Mouse (Mus musculus): ENCODE data around the gene Polr2g. TPM values are rescaled to one million over a fixed set of nuclear protein-coding genes. Genes with fewer than 3 reads are reported as not detected.

Gene Polr2g
- total RNA-seq, 1 experiment from 2014 or later = 32.5 TPM

DNA sequence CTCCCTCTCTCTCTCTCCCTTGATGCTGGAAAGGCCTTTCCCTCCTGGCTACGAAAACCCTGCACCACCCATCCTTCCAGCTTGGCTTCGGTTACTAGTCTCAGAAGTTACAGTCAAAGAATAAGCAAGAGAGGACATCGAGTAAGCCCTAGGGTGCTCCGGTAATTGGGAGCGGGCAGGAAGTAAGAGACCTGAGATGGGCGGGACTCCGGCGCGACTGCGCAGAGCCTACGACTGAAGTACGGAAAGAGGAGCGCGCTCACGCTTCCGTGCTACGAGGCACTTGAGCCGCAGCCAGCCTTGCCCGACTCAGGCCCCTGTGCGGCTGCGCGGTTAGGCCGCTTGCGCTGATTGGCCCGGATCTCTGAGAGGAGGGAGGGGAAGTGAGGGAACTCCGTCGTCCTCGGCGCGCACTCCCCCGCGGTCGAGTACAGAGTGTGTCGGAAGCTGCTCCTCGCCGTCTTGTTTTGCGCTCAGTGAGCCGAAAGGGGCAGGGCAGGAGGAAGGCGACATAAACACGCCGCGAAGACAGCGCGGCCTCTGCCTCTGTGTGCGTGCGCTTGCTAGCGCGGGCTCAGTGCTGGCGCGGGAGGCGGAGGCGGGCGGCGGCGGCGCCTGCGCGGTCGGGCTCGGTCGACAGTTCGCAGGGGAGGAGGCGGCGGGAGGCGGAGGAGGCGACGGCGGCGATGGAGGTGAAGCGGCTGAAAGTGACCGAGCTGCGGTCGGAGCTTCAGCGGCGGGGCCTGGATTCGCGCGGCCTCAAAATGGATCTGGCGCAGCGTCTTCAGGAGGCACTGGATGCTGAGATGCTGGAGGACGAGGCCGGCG, 21.4 kb upstream of the Polr2g start, which contains the start of gene Hnrnpul2:
Gene Hnrnpul2, plus strand, starts transcription at position 415 of the 828 bp plus-strand sequence.
- peak; percentile 85 for ATAC-seq (ENCODE audit: extremely low read depth, insufficient number of reproducible peaks, low FRiP score, poor library complexity, severe bottlenecking)

DNA sequence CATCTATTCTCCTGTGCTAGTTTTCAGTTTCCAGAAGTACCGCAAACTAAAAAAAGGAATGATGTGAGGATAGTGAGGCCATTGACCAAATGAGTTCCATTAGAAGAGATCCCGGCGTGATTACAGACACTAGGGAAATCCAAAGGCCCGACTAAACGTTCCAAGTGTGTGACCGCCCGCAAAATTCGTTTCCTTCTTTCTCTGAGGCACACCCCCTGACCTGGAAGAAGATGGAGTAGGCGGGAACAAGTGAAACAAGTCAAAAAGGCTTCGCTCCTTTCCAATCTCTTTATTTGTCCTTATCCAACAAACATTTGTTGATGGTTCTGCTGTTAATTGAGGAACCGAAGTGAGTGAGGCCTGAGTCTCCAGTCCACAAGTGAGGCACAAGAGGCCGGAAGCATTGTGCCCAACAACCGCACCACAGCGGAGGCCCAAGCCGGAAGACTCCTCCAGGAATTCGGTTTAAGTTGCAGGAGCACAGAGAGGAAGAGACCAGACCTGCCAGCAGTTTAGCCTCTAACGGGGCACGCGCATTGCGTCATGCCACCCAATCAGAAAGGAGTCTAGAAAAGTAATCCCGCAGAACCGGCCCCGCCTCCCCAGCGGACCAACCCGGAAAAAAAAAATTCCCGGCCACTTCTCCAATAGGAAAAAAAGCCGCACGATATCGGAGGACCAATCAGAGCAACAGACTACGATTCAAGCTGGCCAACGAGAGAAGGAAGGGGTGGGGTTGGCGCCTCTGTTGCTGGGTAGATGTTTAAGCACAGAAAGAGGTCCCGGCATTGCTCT, 20.6 kb upstream of the Polr2g start, which contains the start of gene Ttc9c:
Gene Ttc9c, minus strand, starts transcription at position 533 of the 795 bp plus-strand sequence.
- peak; percentile 68 for ATAC-seq (ENCODE audit: extremely low read depth, insufficient number of reproducible peaks, low FRiP score, poor library complexity, severe bottlenecking)

DNA sequence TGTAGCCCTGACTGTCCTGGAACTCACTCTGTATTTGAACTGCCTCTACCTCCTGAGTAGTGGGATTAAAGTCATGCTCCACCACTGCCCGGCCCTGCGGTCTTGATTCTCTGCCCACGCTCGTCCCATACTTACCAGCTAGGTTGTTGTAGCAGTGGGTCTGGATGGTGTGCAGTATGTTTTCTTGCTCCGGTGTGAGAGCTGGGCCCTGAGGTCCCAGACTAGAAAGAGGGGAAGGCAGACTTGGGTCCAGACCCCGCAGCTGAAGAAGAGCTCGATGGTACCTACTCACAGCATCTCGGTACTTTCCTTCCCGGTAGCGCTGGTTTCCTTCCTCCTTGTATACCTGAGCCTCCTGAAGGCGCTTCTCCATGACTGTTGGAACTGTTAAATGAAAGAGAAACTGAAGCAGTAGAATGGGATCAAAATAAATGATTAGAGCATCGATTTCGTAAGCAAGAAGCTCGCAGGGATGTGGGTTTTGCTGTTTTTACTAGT, 20.0 kb upstream of the Polr2g start:
- no peak for ATAC-seq (ENCODE audit: extremely low read depth, insufficient number of reproducible peaks, low FRiP score, poor library complexity, severe bottlenecking)

DNA sequence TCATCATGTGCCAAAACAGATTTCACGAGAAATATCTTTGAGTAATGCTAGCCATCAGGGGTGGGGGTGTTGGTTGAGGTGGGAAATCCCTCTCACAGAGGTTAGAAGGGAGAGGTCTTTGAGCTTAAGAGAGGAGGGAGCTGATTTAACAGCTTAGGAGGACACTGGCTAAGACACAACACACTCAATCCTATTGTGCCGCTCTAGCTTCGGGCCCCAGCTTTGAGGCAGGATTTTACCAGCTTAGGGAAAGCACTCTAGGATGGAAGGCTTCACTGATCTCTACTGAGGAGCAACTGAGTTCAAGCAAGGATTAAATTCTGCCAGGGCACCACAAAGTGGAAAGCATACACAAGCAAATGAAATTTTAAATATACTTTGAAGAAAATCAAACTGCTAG, 18.6 kb upstream of the Polr2g start:
- ATAC-seq (ENCODE audit: extremely low read depth, insufficient number of reproducible peaks, low FRiP score, poor library complexity, severe bottlenecking) = no peak

DNA sequence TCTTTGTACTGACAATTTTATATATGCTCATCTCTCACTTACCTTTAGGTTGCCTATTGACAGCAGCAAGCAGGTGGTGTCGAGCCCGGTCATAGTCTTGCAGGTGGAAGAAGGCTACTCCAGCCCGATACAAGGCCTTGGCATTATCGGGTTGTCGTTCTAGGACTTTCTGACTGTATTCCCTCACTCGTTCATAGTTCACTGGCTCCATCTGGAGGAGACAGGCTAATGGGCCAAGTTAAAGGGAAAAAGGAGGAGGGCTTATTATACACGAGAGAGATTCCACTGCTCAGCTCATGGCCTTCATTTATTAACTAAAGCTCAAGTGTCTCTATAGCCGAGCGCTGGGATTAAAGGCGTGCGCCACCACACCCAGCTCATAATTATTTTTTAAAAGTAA, 17.4 kb upstream of the Polr2g start:
- no peak for ATAC-seq (ENCODE audit: extremely low read depth, insufficient number of reproducible peaks, low FRiP score, poor library complexity, severe bottlenecking)

DNA sequence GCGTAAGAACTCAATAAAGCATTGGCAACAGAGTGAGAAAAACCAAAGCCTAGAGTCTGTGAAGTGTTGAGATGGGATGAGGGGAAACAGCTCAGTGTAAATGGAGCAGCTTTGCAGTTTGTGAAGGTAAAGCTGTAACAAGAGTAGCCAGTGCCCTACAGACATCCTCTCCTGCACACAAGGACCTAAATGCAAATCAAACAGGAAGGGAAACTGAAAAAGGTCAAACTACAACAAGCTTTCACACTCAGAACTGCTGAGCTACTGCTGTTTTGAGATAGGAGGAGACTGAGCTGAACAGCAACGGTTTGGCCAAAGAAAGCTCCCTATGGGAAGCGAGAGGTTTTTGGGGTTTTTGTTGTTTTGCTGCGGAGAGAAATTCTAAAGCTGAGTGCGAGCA, 8.4 kb upstream of the Polr2g start:
- ATAC-seq (ENCODE audit: extremely low read depth, insufficient number of reproducible peaks, low FRiP score, poor library complexity, severe bottlenecking) = no peak

DNA sequence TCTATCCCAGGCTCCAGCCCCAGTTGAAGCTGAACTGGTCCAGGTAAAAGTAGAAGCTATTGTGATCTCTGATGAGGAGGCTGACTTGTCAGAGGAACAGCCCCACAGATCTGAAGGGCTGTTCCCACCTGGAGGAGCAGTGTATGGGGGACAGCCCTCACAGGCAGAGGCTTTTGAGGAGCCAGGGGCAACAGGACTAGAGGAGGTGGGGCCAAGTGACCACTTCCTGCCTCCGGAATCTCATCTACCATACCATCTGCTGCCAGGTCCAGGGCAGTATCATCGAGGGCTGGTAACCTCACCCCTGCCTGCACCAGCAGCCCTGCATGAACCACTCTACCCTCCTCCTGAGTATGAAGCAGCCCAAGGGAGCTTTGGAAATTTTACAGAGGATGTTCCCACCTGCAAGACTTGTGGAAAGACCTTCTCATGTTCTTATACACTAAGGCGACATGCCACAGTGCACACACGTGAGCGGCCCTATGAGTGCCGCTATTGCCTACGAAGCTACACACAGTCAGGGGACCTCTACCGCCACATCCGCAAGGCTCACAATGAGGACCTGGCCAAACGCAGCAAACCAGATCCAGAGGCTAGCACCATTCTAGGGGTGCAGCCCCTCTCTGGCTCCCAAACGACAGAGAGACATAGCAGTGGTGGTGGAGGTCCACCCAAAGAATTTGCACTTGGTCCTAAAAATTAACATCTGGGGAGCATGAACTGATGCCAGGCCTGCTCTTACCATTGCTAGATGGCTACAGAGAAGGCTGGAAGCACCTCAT, 5.7 kb upstream of the Polr2g start:
- ATAC-seq (ENCODE audit: extremely low read depth, insufficient number of reproducible peaks, low FRiP score, poor library complexity, severe bottlenecking) = no peak

- ATAC-seq (ENCODE audit: extremely low read depth, insufficient number of reproducible peaks, low FRiP score, poor library complexity, severe bottlenecking) = no peak
These were observed 4.9 kb upstream of the Polr2g start for GRCm38 (mm10) chr19:8803204-8803780.

DNA sequence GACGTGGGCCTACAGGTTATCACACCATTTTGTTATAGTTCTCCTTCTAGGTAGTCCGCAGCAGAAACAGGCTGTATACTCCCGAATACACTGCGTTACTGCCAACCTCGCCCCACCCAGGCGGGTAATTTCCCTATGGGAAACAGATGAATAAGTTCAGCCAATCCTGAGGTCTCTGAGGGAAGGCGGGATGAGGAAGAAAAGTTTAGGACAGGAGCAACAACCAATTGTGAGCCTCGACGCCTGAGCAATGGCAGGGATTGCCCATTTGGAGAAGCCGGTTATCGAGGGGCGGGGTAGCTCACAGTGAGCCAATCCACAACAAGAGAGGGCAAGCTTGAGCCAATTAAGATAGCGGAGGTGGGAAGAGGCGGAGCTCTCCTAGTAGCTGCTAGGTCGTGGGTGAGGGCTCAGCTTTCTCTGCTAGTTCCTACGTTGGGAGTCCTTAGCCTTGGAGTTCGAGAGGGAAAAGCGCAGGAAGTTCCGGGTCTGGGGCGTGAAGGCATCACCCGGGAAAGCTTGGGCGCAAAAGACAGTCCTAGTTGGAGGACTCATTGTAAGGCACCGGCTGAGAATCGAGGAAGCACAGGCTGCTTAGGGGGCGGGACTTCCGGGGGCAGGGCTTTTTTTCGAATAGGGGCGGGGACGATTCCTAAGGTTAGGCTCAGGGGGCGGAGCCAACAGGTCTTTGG, 3.9 kb upstream of the Polr2g start, which contains the start of gene Zbtb3:
Gene Zbtb3, plus strand, starts transcription at position 426 of the 692 bp plus-strand sequence.
- peak; percentile 92 for ATAC-seq (ENCODE audit: extremely low read depth, insufficient number of reproducible peaks, low FRiP score, poor library complexity, severe bottlenecking)

GRCm38 (mm10) chr19:8798947-8799315, 554 bp upstream of the Polr2g start:
- ATAC-seq (ENCODE audit: extremely low read depth, insufficient number of reproducible peaks, low FRiP score, poor library complexity, severe bottlenecking) = no peak

DNA sequence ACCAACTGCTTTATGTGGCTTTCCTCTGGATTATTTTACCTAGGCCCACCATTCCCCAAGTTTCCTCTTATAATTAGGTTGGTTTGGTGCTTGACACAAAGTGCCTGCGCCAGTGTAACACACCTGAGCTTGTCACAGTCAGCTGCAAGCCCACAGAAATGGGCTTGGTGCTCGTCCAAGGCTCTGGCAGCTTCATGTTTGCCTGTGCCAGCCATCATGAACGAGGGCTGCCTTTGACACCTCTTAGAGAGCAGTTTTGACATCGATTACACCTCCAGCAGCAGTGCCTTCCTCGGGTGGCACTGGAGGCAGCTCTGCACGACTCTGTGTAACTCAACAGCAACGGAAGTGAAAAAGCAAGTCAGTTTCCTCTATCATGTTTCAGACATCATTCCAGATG, 8.2 kb downstream of the Polr2g start:
- no peak for ATAC-seq (ENCODE audit: extremely low read depth, insufficient number of reproducible peaks, low FRiP score, poor library complexity, severe bottlenecking)

GRCm38 (mm10) chr19:8789171-8789570, 9.2 kb downstream of the Polr2g start:
- ATAC-seq (ENCODE audit: extremely low read depth, insufficient number of reproducible peaks, low FRiP score, poor library complexity, severe bottlenecking) = no peak

DNA sequence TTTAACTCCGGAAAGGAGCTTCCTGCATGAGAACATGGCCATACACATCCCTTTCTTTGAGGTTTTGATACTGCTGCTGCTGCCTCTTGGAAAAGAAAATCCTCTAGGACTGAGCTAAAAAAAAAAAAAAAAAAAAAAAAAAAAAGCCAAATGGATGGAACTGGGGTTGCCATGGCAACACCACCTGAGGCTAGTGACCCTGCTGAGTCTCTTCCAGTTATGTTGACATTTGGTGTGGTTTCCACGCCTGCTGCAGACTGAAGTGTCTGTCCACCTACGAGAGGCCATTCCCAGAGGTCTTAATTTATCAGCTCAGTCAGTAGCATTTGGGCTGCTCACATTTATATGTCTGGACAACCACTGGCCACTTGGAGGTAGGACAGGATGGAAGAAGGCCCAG, 9.9 kb downstream of the Polr2g start:
- ATAC-seq (ENCODE audit: extremely low read depth, insufficient number of reproducible peaks, low FRiP score, poor library complexity, severe bottlenecking) = no peak

- ATAC-seq (ENCODE audit: extremely low read depth, insufficient number of reproducible peaks, low FRiP score, poor library complexity, severe bottlenecking) = peak; percentile 98
These were observed 12.2 kb downstream of the Polr2g start, which contains the start of gene Taf6l for GRCm38 (mm10) chr19:8786008-8786781. Gene Taf6l (minus strand): TSS chr19:8786417.

GRCm38 (mm10) chr19:8774951-8775421, 23.4 kb downstream of the Polr2g start:
- ATAC-seq (ENCODE audit: extremely low read depth, insufficient number of reproducible peaks, low FRiP score, poor library complexity, severe bottlenecking) = no peak

DNA sequence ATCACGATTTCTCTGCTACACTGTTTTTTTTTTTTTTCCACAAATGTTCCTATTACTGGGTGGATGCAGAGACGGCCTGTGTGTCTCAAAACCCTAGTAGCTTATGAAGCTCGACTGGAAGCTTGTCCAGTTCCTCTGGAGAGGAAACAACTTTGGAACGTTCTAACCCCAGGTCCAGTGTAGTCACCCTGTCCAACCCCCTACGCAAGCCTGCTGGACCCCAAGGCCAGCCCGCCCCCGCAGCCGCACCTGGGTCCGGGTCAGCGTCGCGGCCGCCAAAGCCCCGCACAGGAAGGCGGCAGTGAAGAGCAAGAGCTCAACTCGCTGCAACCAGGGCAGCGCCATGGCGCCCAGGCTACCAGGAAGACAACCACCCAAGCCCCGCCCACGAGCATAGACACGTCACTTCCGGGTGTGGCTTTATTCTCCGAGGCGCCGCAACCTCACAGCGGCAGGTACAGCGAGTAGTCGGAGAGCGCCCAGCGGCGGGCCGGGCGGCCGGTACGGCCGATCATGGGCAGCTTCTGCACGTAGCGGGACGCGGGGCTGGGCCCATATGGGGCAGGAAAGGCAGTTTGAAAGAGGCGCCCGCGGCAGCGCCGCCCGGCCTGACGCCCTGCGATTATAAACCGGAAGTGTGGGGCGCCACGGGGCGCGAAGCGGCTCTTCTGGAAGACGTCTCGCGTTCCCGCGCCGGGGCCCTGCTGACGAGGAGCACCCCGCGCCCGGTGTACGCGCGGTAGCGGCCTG, 24.1 kb downstream of the Polr2g start, which contains the start of gene Tmem179b:
Gene Tmem179b, minus strand, starts transcription at position 382 of the 750 bp plus-strand sequence.
- peak; percentile 91 for ATAC-seq (ENCODE audit: extremely low read depth, insufficient number of reproducible peaks, low FRiP score, poor library complexity, severe bottlenecking)
